Comparison of ENCODE assay signal across 9 mouse cellular contexts in the genomic region with DNA sequence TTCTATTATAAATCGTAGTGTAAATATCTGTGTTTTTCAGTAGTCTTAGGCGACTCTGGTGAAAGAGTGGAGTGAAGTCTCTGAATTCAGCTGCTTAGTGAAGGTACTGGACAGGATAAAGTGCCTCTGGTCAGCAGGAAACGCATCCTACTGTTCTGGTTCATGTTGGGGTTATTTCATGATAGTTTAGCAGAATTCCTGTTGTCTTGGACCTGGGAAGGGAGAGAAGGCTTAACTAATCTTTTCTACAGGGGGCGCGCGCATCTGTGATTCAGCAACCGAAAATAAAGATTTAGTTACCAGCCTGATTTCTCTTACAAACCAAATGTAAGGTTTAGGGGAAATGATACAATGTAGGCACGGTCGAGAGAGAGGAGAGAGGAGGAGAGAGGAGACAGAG. TPM values are rescaled to one million over a fixed set of nuclear protein-coding genes. Genes with fewer than 3 reads are reported as not detected.
A peak's percentile ranks its signal among the peaks of the same experiment; 100 is the strongest.
DNase-seq lines count a peak whose midpoint lies in the region; ATAC-seq lines count a peak whose summit lies in the region.
"Had no signal": no experiment of that assay in that cellular context is flagged by ENCODE, and none has a peak within 500 bp of the region (broad histone marks: within the 10 kb centered on the region; RNA-seq: fewer than 3 reads in every experiment).

No protein-coding gene starts in this region.

- no peak overlapping the region for H3K27ac ChIP-seq in forebrain, embryonic 16.5 days (ENCODE audit: low read length)
- H3K27ac ChIP-seq in intestine, embryonic 15.5 days: peak overlapping the region; percentile 95
- H3K27ac ChIP-seq in liver, embryonic 13.5 days: peak overlapping the region; percentile 88
- peak overlapping the region; percentile 98 for H3K27ac ChIP-seq in neural tube, embryonic 15.5 days (replicated peaks)

- peak overlapping the region; percentile 91 for H3K4me3 ChIP-seq in forebrain, embryonic 16.5 days (replicated peaks; ENCODE audit: low read length)
- peak overlapping the region; percentile 100 for H3K4me3 ChIP-seq in intestine, embryonic 15.5 days (replicated peaks)
- peak overlapping the region; percentile 100 for H3K4me3 ChIP-seq in liver, embryonic 13.5 days (replicated peaks)
- H3K4me3 ChIP-seq in neural tube, embryonic 15.5 days (replicated peaks): peak overlapping the region; percentile 100

- H3K27me3 ChIP-seq in forebrain, embryonic 16.5 days (replicated peaks; ENCODE audit: control insufficient read depth, insufficient read depth, low read length): no peaks in the 10 kb centered on the region
- H3K27me3 ChIP-seq in intestine, embryonic 15.5 days (replicated peaks): no peaks in the 10 kb centered on the region
- H3K27me3 ChIP-seq in liver, embryonic 13.5 days: peaks cover under 1% of the 10 kb centered on the region; the same call in 1 of the 2 replicates
- no peaks in the 10 kb centered on the region for H3K27me3 ChIP-seq in neural tube, embryonic 15.5 days (replicated peaks)

- ATAC-seq in forebrain, embryonic 16.5 days: no peak
- ATAC-seq in intestine, embryonic 15.5 days: no peak
- ATAC-seq in liver, embryonic 13.5 days (ENCODE audit: low read depth): no peak
- ATAC-seq in neural tube, embryonic 15.5 days (ENCODE audit: low FRiP score): no peak

- H3K4me1 ChIP-seq in forebrain, embryonic 16.5 days (replicated peaks; ENCODE audit: control insufficient read depth, insufficient read depth, low read length): peaks cover 23% of the 10 kb centered on the region
- peaks cover 12% of the 10 kb centered on the region; the same call in 1 of the 2 replicates for H3K4me1 ChIP-seq in intestine, embryonic 15.5 days (replicated peaks)
- peaks cover 47% of the 10 kb centered on the region for H3K4me1 ChIP-seq in liver, embryonic 13.5 days (replicated peaks)
- peaks cover 26% of the 10 kb centered on the region for H3K4me1 ChIP-seq in neural tube, embryonic 15.5 days

- no peak overlapping the region; the same call in 1 of the 2 replicates for H3K9ac ChIP-seq in forebrain, embryonic 16.5 days (replicated peaks; ENCODE audit: low read depth, low read length)
- H3K9ac ChIP-seq in intestine, embryonic 15.5 days: peak overlapping the region; percentile 64
- H3K9ac ChIP-seq in liver, embryonic 13.5 days: peak overlapping the region; percentile 75
- peak overlapping the region; percentile 34; the same call in 1 of the 2 replicates for H3K9ac ChIP-seq in neural tube, embryonic 15.5 days (replicated peaks)

- H3K4me2 ChIP-seq in forebrain, embryonic 16.5 days (ENCODE audit: low read length): peak overlapping the region; percentile 75
- H3K4me2 ChIP-seq in intestine, embryonic 15.5 days (replicated peaks): peak overlapping the region; percentile 86
- H3K4me2 ChIP-seq in liver, embryonic 13.5 days: peak overlapping the region; percentile 95
- H3K4me2 ChIP-seq in neural tube, embryonic 15.5 days: peak overlapping the region; percentile 87

- no peaks in the 10 kb centered on the region for H3K9me3 ChIP-seq in forebrain, embryonic 16.5 days (ENCODE audit: control insufficient read depth, low read length)
- H3K9me3 ChIP-seq in intestine, embryonic 15.5 days: no peaks in the 10 kb centered on the region
- no peaks in the 10 kb centered on the region for H3K9me3 ChIP-seq in liver, embryonic 13.5 days (replicated peaks)
- no peaks in the 10 kb centered on the region for H3K9me3 ChIP-seq in neural tube, embryonic 15.5 days (replicated peaks)

- DNase-seq in ovary, postnatal 36 days (ENCODE audit: low spot score): peak; percentile 26
- DNase-seq in ovary, adult 18-20 months (ENCODE audit: low spot score): no peak
- peak; percentile 60 for DNase-seq in adrenal gland, postnatal 14 days
- no peak for DNase-seq in liver, embryonic 13.5 days
- DNase-seq in layer of hippocampus, postnatal 10 days (ENCODE audit: low spot score in 2 of 2): no peak

- no peaks in the 10 kb centered on the region for H3K36me3 ChIP-seq in forebrain, embryonic 16.5 days (ENCODE audit: control insufficient read depth, insufficient read depth)
- H3K36me3 ChIP-seq in intestine, embryonic 15.5 days: peaks cover 4% of the 10 kb centered on the region
- H3K36me3 ChIP-seq in liver, embryonic 13.5 days: peaks cover 19% of the 10 kb centered on the region
- H3K36me3 ChIP-seq in neural tube, embryonic 15.5 days: peaks cover 16% of the 10 kb centered on the region

- 16% methylated on average over 9 of the region's 9 CpGs for WGBS in forebrain, embryonic 16.5 days
- 12% methylated on average over 9 of the region's 9 CpGs for WGBS in intestine, embryonic 15.5 days
- WGBS in liver, embryonic 13.5 days (ENCODE audit: insufficient replicate concordance): 15% methylated on average over 9 of the region's 9 CpGs
- 19% methylated on average over 9 of the region's 9 CpGs for WGBS in neural tube, embryonic 15.5 days

RNA-seq across cellular contexts. Expression of a gene that starts 0.9 kb away (rescaled TPM):
- total RNA-seq in adrenal gland, postnatal 14 days (2021): 386 and 388 TPM in 2 replicates
- 254 and 305 TPM in 2 replicates for polyA plus RNA-seq in forebrain, embryonic 16.5 days (2015; fragmentation: Nextera tagmentation; extraction: Ambion mirVana)
- 476 and 498 TPM in 2 replicates for polyA plus RNA-seq in intestine, embryonic 15.5 days (2015; fragmentation: Nextera tagmentation; extraction: Ambion mirVana)
- 269 and 300 TPM in 2 replicates for polyA plus RNA-seq in liver, embryonic 13.5 days (2015; fragmentation: Nextera tagmentation; extraction: Ambion mirVana)
- polyA plus RNA-seq in neural tube, embryonic 15.5 days (2015; fragmentation: Nextera tagmentation; extraction: Ambion mirVana): 297 and 319 TPM in 2 replicates
- total RNA-seq in layer of hippocampus, postnatal 10 days (2021): 100 to 1,000 TPM; 158 to 189 TPM

RNA-seq across cellular contexts. Expression of a gene that starts 4.1 kb away (rescaled TPM):
- 0.26 and 0.94 TPM in 2 replicates for total RNA-seq in adrenal gland, postnatal 14 days (2021)
- 2.3 and 2.5 TPM in 2 replicates for polyA plus RNA-seq in forebrain, embryonic 16.5 days (2015; fragmentation: Nextera tagmentation; extraction: Ambion mirVana)
- 8.5 and 9.2 TPM in 2 replicates for polyA plus RNA-seq in intestine, embryonic 15.5 days (2015; fragmentation: Nextera tagmentation; extraction: Ambion mirVana)
- polyA plus RNA-seq in liver, embryonic 13.5 days (2015; fragmentation: Nextera tagmentation; extraction: Ambion mirVana): 1.6 and 2.0 TPM in 2 replicates
- polyA plus RNA-seq in neural tube, embryonic 15.5 days (2015; fragmentation: Nextera tagmentation; extraction: Ambion mirVana): 2.6 and 3.6 TPM in 2 replicates
- total RNA-seq in layer of hippocampus, postnatal 10 days (2021): not detected
- total RNA-seq: common myeloid progenitor, adult 5-6 weeks had no signal

RNA-seq across cellular contexts. Expression of a gene that starts 5.0 kb away (rescaled TPM):
- 41.8 and 48.5 TPM in 2 replicates for total RNA-seq in adrenal gland, postnatal 14 days (2021)
- 105 and 108 TPM in 2 replicates for polyA plus RNA-seq in forebrain, embryonic 16.5 days (2015; fragmentation: Nextera tagmentation; extraction: Ambion mirVana)
- polyA plus RNA-seq in intestine, embryonic 15.5 days (2015; fragmentation: Nextera tagmentation; extraction: Ambion mirVana): 88.6 and 101 TPM in 2 replicates
- 111 and 119 TPM in 2 replicates for polyA plus RNA-seq in liver, embryonic 13.5 days (2015; fragmentation: Nextera tagmentation; extraction: Ambion mirVana)
- polyA plus RNA-seq in neural tube, embryonic 15.5 days (2015; fragmentation: Nextera tagmentation; extraction: Ambion mirVana): 118 and 120 TPM in 2 replicates
- total RNA-seq in layer of hippocampus, postnatal 10 days (2021): 10 to 100 TPM; 37.3 to 38.4 TPM

RNA-seq across cellular contexts. Expression of a gene that starts 8.4 kb away (rescaled TPM):
- 0.53 TPM in 1 of 2 replicates, not detected in the other for total RNA-seq in adrenal gland, postnatal 14 days (2021)
- polyA plus RNA-seq in forebrain, embryonic 16.5 days (2015; fragmentation: Nextera tagmentation; extraction: Ambion mirVana): 1.6 and 1.7 TPM in 2 replicates
- polyA plus RNA-seq in intestine, embryonic 15.5 days (2015; fragmentation: Nextera tagmentation; extraction: Ambion mirVana): 0.23 and 0.30 TPM in 2 replicates
- 0.07 and 0.08 TPM in 2 replicates for polyA plus RNA-seq in liver, embryonic 13.5 days (2015; fragmentation: Nextera tagmentation; extraction: Ambion mirVana)
- 0.63 and 0.92 TPM in 2 replicates for polyA plus RNA-seq in neural tube, embryonic 15.5 days (2015; fragmentation: Nextera tagmentation; extraction: Ambion mirVana)
- 1 to 10 TPM; 2.0 to 2.2 TPM for total RNA-seq in layer of hippocampus, postnatal 10 days (2021)

RNA-seq across cellular contexts. Expression of a gene that starts 25.7 kb away (rescaled TPM):
- 32.0 and 32.1 TPM in 2 replicates for total RNA-seq in adrenal gland, postnatal 14 days (2021)
- 78.6 and 82.6 TPM in 2 replicates for polyA plus RNA-seq in forebrain, embryonic 16.5 days (2015; fragmentation: Nextera tagmentation; extraction: Ambion mirVana)
- 41.5 and 42.6 TPM in 2 replicates for polyA plus RNA-seq in intestine, embryonic 15.5 days (2015; fragmentation: Nextera tagmentation; extraction: Ambion mirVana)
- 22.7 and 29.0 TPM in 2 replicates for polyA plus RNA-seq in liver, embryonic 13.5 days (2015; fragmentation: Nextera tagmentation; extraction: Ambion mirVana)
- 67.8 and 71.5 TPM in 2 replicates for polyA plus RNA-seq in neural tube, embryonic 15.5 days (2015; fragmentation: Nextera tagmentation; extraction: Ambion mirVana)
- 10 to 100 TPM; 33.0 to 38.7 TPM for total RNA-seq in layer of hippocampus, postnatal 10 days (2021)

Comparison
In these comparisons a context has a peak if more than half of its experiments do, and no peak if none do; other contexts are left out.
1. DNase-seq: peak in ovary, postnatal 36 days (single experiment) and adrenal gland, postnatal 14 days (single experiment); none in ovary, adult 18-20 months (single experiment), liver, embryonic 13.5 days (single experiment) and layer of hippocampus, postnatal 10 days (0 of 2).
2. Peak in every context shown above with its lines, with median percentiles within 50 percentile points of each other: H3K4me2 ChIP-seq and H3K4me3 ChIP-seq.